Mouse (Mus musculus): Measurements from ENCODE around the gene Cdk11b. TPM values are rescaled to one million over a fixed set of nuclear protein-coding genes. Genes with fewer than 3 reads are reported as not detected.

Gene Cdk11b
- polyA plus RNA-seq, 1 experiment from 2014 or later: 56.2 TPM

Other genes starting within 250 kb of the Cdk11b start
- gene Gabrd, start 226.7 kb upstream of the Cdk11b start, polyA plus RNA-seq (2015; fragmentation: Nextera tagmentation; extraction: Ambion mirVana): 0.19 and 0.20 TPM in 2 replicates
- gene Cfap74, start 215.7 kb upstream of the Cdk11b start, polyA plus RNA-seq (2015; fragmentation: Nextera tagmentation; extraction: Ambion mirVana): 4.5 and 5.3 TPM in 2 replicates
- gene Tmem52, start 155.7 kb upstream of the Cdk11b start, polyA plus RNA-seq (2015; fragmentation: Nextera tagmentation; extraction: Ambion mirVana): 0.44 TPM in 1 of 2 replicates, not detected in the other
- 1,179 and 1,183 TPM in 2 replicates for gene Gnb1, start 133.5 kb upstream of the Cdk11b start, polyA plus RNA-seq (2015; fragmentation: Nextera tagmentation; extraction: Ambion mirVana)
- gene Nadk, start 62.5 kb upstream of the Cdk11b start, polyA plus RNA-seq (2015; fragmentation: Nextera tagmentation; extraction: Ambion mirVana): 82.9 and 88.7 TPM in 2 replicates
- 15.3 and 17.5 TPM in 2 replicates for gene Slc35e2, start 23.4 kb upstream of the Cdk11b start, polyA plus RNA-seq (2015; fragmentation: Nextera tagmentation; extraction: Ambion mirVana)
- not detected in 2 replicates for gene Gm10563, start 20.6 kb downstream of the Cdk11b start, polyA plus RNA-seq (2015; fragmentation: Nextera tagmentation; extraction: Ambion mirVana)
- 3.8 and 5.5 TPM in 2 replicates for gene Mmp23, start 28.5 kb downstream of the Cdk11b start, polyA plus RNA-seq (2015; fragmentation: Nextera tagmentation; extraction: Ambion mirVana)
- gene Mib2, start 44.3 kb downstream of the Cdk11b start, polyA plus RNA-seq (2015; fragmentation: Nextera tagmentation; extraction: Ambion mirVana): 61.0 and 62.1 TPM in 2 replicates
- 15.7 and 17.1 TPM in 2 replicates for gene Fndc10, start 69.5 kb downstream of the Cdk11b start, polyA plus RNA-seq (2015; fragmentation: Nextera tagmentation; extraction: Ambion mirVana)
- 151 and 155 TPM in 2 replicates for gene Ssu72, start 79.9 kb downstream of the Cdk11b start, polyA plus RNA-seq (2015; fragmentation: Nextera tagmentation; extraction: Ambion mirVana)
- 24.8 and 24.9 TPM in 2 replicates for gene Tmem240, start 109.9 kb downstream of the Cdk11b start, polyA plus RNA-seq (2015; fragmentation: Nextera tagmentation; extraction: Ambion mirVana)
- gene Atad3a, start 136.2 kb downstream of the Cdk11b start, polyA plus RNA-seq (2015; fragmentation: Nextera tagmentation; extraction: Ambion mirVana): 93.4 and 99.2 TPM in 2 replicates
- gene Vwa1, start 149.8 kb downstream of the Cdk11b start, polyA plus RNA-seq (2015; fragmentation: Nextera tagmentation; extraction: Ambion mirVana): 31.5 and 33.5 TPM in 2 replicates
- gene Tmem88b, start 161.0 kb downstream of the Cdk11b start, polyA plus RNA-seq (2015; fragmentation: Nextera tagmentation; extraction: Ambion mirVana): 0.93 and 1.2 TPM in 2 replicates
- gene Ankrd65, start 165.6 kb downstream of the Cdk11b start, polyA plus RNA-seq (2015; fragmentation: Nextera tagmentation; extraction: Ambion mirVana): not detected in 2 replicates
- 242 and 244 TPM in 2 replicates for gene Mrpl20, start 178.0 kb downstream of the Cdk11b start, polyA plus RNA-seq (2015; fragmentation: Nextera tagmentation; extraction: Ambion mirVana)
- 155 and 164 TPM in 2 replicates for gene Ccnl2, start 187.6 kb downstream of the Cdk11b start, polyA plus RNA-seq (2015; fragmentation: Nextera tagmentation; extraction: Ambion mirVana)
- 128 and 129 TPM in 2 replicates for gene Aurkaip1, start 206.4 kb downstream of the Cdk11b start, polyA plus RNA-seq (2015; fragmentation: Nextera tagmentation; extraction: Ambion mirVana)
- gene Mxra8, start 214.8 kb downstream of the Cdk11b start, polyA plus RNA-seq (2015; fragmentation: Nextera tagmentation; extraction: Ambion mirVana): 23.4 and 32.6 TPM in 2 replicates
- 30.9 and 37.0 TPM in 2 replicates for gene Dvl1, start 222.5 kb downstream of the Cdk11b start, polyA plus RNA-seq (2015; fragmentation: Nextera tagmentation; extraction: Ambion mirVana)
- 0.61 and 0.72 TPM in 2 replicates for gene Tas1r3, start 238.5 kb downstream of the Cdk11b start, polyA plus RNA-seq (2015; fragmentation: Nextera tagmentation; extraction: Ambion mirVana)
- gene Cptp, start 244.6 kb downstream of the Cdk11b start, polyA plus RNA-seq (2015; fragmentation: Nextera tagmentation; extraction: Ambion mirVana): 28.1 and 29.1 TPM in 2 replicates
- 80.6 and 83.6 TPM in 2 replicates for gene Ints11, start 244.7 kb downstream of the Cdk11b start, polyA plus RNA-seq (2015; fragmentation: Nextera tagmentation; extraction: Ambion mirVana)